Mouse (Mus musculus) spleen, adult 18-20 months (tissue): ENCODE data around the gene Gm20855.
"Not testable (repeated sequence)": the region's sequence is repeated elsewhere in the genome, so short reads cannot be mapped to it uniquely, and the experiment has no call there.

Experiments
- DNase-seq, 2 experiments: peaks; one replicate each; pipeline ENCODE4 v3.0.0; 2022; ENCODE audit warnings: mixed read lengths in 2 of 2

The Gm20855 gene

DNA sequence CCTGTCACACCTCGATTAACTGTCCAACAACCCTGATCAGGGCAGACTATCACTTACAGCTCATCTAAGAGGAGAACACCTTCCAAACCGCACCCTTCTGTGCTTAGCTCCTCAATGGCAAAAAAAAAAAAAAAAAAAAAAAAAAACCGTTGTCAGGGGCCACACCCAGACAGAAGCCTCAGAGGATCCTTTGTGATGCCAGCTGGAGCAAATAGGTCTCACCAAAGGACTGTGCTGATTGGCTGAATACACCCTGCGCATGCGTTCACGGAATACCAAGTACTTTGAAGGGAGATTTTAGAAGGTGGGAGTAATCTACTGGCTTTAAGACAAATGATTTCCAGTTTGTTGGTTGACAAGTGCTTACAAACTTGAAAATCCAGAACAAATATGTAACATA lies at the start of gene Gm20855:
Gm20855 (minus strand) TSS at position 101 of the 400 bp plus-strand sequence.
- DNase-seq = not testable (repeated sequence)
